Mouse (Mus musculus) lung, embryonic 14.5 days (tissue): ENCODE measurements around the gene Grn. TPM values are rescaled to one million over a fixed set of nuclear protein-coding genes. Genes with fewer than 3 reads are reported as not detected.

Experiments used
- ATAC-seq: fragments of 200-750 bp; cut with Nextera tagmentation; 2 replicates; pipeline ENCODE4 v1.8.0; 2017; ENCODE audit warnings: mild to moderate bottlenecking, moderate TSS enrichment, moderate library complexity; ENCODE audit not compliant: insufficient read depth
- DNase-seq: peaks from one replicate; pipeline ENCODE4 v3.0.0-alpha.2; 2015
- H3K27ac ChIP-seq: fragments of 300-500 bp; sonication (generic); 2 replicates; pipeline ENCODE4 v1.5.1; 2014; ENCODE audit warnings: low read depth, mild to moderate bottlenecking, moderate library complexity
- H3K27me3 ChIP-seq: fragments of 300-500 bp; sonication (generic); 2 replicates; pipeline ENCODE4 v1.6.1; 2014; ENCODE audit warnings: low read length, control low read depth; ENCODE audit not compliant: insufficient read depth
- H3K36me3 ChIP-seq: fragments of 300-500 bp; sonication (generic); 2 replicates; pipeline ENCODE4 v1.6.1; 2014; ENCODE audit warnings: control low read depth; ENCODE audit not compliant: insufficient read depth
- H3K4me1 ChIP-seq: fragments of 300-500 bp; sonication (generic); 2 replicates; pipeline ENCODE4 v1.6.1; 2014; ENCODE audit warnings: antibody characterized with exemption, control low read depth; ENCODE audit not compliant: insufficient read depth
- H3K4me2 ChIP-seq: fragments of 300-500 bp; sonication (generic); 2 replicates; pipeline ENCODE4 v1.6.1; 2014; ENCODE audit warnings: mild to moderate bottlenecking
- H3K4me3 ChIP-seq: fragments of 300-500 bp; sonication (generic); 2 replicates; pipeline ENCODE4 v1.5.1; 2014; ENCODE audit warnings: low read depth, low read length
- H3K9ac ChIP-seq: fragments of 300-500 bp; sonication (generic); 2 replicates; pipeline ENCODE4 v1.6.1; 2014
- H3K9me3 ChIP-seq: fragments of 300-500 bp; sonication (generic); 2 replicates; pipeline ENCODE4 v1.6.1; 2016; ENCODE audit warnings: low read depth, low read length, control low read depth
- CTCF ChIP-seq: IDR thresholded peaks from 2 replicates; pipeline ENCODE4 v1.5.1; 2016; ENCODE audit warnings: antibody characterized with exemption, low read depth
- WGBS: fragments of 180-500 bp; shearing (Covaris S2); extraction: QIAGEN DNeasy Blood & Tissue Kit; methylation state at CpG from one replicate; pipeline ENCODE4 v1.1.7; 2014; 5-methylcytosine and 5-hydroxymethylcytosine counted together
- polyA plus RNA-seq: library from polyadenylated mRNA; unstranded; fragments of >200 nt; fragmentation: Nextera tagmentation; extraction: Ambion mirVana; gene quantifications from 2 replicates; pipeline ENCODE4 v1.2.1, GENCODE M21; 2014

The Grn gene
- polyA plus RNA-seq: 113 and 116 TPM in 2 replicates

GRCm38 (mm10) chr11:102430121-102431017 is at the start of gene Grn:
Gene Grn (plus strand): TSS chr11:102430315.
- peak within 1 kb of the TSS; percentile 83 for H3K27ac ChIP-seq
- ATAC-seq: peak; percentile 95
- H3K4me2 ChIP-seq: peak within 1 kb of the TSS; percentile 92
- WGBS: 0% methylated on average over 29 of the region's 29 CpGs
- no peaks in the 10 kb centered on the region for H3K9me3 ChIP-seq
- DNase-seq: peak; percentile 97
- H3K27me3 ChIP-seq: no peaks in the 10 kb centered on the region
- no peak for TF ChIP-seq CTCF
- 0 out of 2 replicates have a peak, but pooled peaks cover 2% of the 10 kb centered on the region for H3K4me1 ChIP-seq
- peak within 1 kb of the TSS; percentile 60 for H3K4me3 ChIP-seq
- peaks cover 16% of the 10 kb centered on the region for H3K36me3 ChIP-seq
- H3K9ac ChIP-seq: peak within 1 kb of the TSS; percentile 58

- TF ChIP-seq CTCF: no peak
- Histone ChIP-seq H3K4me3 (no peak overlapping the region), H3K4me1 (no peaks in the 10 kb centered on the region), H3K4me2 (no peak overlapping the region), H3K27me3 (no peaks in the 10 kb centered on the region), H3K36me3 (no peaks in the 10 kb centered on the region), H3K9me3 (no peaks in the 10 kb centered on the region), H3K27ac (no peak overlapping the region), H3K9ac (no peak overlapping the region)
- DNase-seq: no peak
- no peak for ATAC-seq
- WGBS: 30% methylated on average over 4 of the region's 4 CpGs
Measured at GRCm38 (mm10) chr11:102381341-102382100, 48.6 kb upstream of the Grn start.

- H3K4me3 ChIP-seq: no peak overlapping the region
- H3K4me1 ChIP-seq: no peaks in the 10 kb centered on the region
- H3K4me2 ChIP-seq: no peak overlapping the region
- no peak for ATAC-seq
- no peak for DNase-seq
- H3K9ac ChIP-seq: no peak overlapping the region
- no peaks in the 10 kb centered on the region for H3K36me3 ChIP-seq
- no peaks in the 10 kb centered on the region for H3K9me3 ChIP-seq
- no peak for TF ChIP-seq CTCF
- 73% methylated on average over 3 of the region's 3 CpGs for WGBS
- H3K27me3 ChIP-seq: no peaks in the 10 kb centered on the region
- H3K27ac ChIP-seq: no peak overlapping the region
Measured at GRCm38 (mm10) chr11:102382794-102383193, 47.3 kb upstream of the Grn start.

- no peak for TF ChIP-seq CTCF
- WGBS: 73% methylated on average over 1 of the region's 1 CpGs
Measured at GRCm38 (mm10) chr11:102383365-102384136, 46.6 kb upstream of the Grn start.

GRCm38 (mm10) chr11:102384418-102384817 is 45.7 kb upstream of the Grn start:
- Histone ChIP-seq H3K36me3 (no peaks in the 10 kb centered on the region), H3K9ac (no peak overlapping the region), H3K27me3 (no peaks in the 10 kb centered on the region), H3K9me3 (no peaks in the 10 kb centered on the region), H3K4me1 (no peaks in the 10 kb centered on the region), H3K4me3 (no peak overlapping the region), H3K27ac (no peak overlapping the region), H3K4me2 (no peak overlapping the region)
- ATAC-seq (no peak), DNase-seq (no peak)
- 63% methylated on average over 2 of the region's 2 CpGs for WGBS
- no peak for TF ChIP-seq CTCF

More at GRCm38 (mm10) chr11:102383365-102384136, 46.6 kb upstream of the Grn start:
- DNase-seq: no peak
- Histone ChIP-seq H3K9ac (no peak overlapping the region), H3K36me3 (no peaks in the 10 kb centered on the region), H3K4me3 (no peak overlapping the region), H3K27ac (no peak overlapping the region), H3K27me3 (no peaks in the 10 kb centered on the region), H3K4me1 (no peaks in the 10 kb centered on the region), H3K9me3 (no peaks in the 10 kb centered on the region), H3K4me2 (no peak overlapping the region)
- no peak for ATAC-seq

- Histone ChIP-seq H3K27me3 (no peaks in the 10 kb centered on the region), H3K36me3 (no peaks in the 10 kb centered on the region), H3K4me3 (no peak overlapping the region), H3K27ac (no peak overlapping the region), H3K4me2 (no peak overlapping the region), H3K4me1 (no peaks in the 10 kb centered on the region), H3K9me3 (no peaks in the 10 kb centered on the region), H3K9ac (no peak overlapping the region)
- ATAC-seq (no peak), DNase-seq (no peak)
- TF ChIP-seq CTCF: no peak
- 38% methylated on average over 4 of the region's 4 CpGs for WGBS
Measured at GRCm38 (mm10) chr11:102385075-102385474, 45.0 kb upstream of the Grn start.
